Mouse (Mus musculus) kidney, embryonic 16.5 days (tissue): ENCODE results near the gene Smim4. TPM values are rescaled to one million over a fixed set of nuclear protein-coding genes. Genes with fewer than 3 reads are reported as not detected.

Source experiments
- ATAC-seq: fragments of 200-750 bp; cut with Nextera tagmentation; 2 replicates; pipeline ENCODE4 v1.8.0; 2017; ENCODE audit warnings: moderate TSS enrichment; ENCODE audit not compliant: low FRiP score, low TSS enrichment
- H3K27ac ChIP-seq: fragments of 300-500 bp; sonication (generic); 2 replicates; pipeline ENCODE4 v1.5.1; 2014; ENCODE audit warnings: low read length
- H3K27me3 ChIP-seq: fragments of 300-500 bp; sonication (generic); 2 replicates; pipeline ENCODE4 v1.6.1; 2014; ENCODE audit warnings: low read length, control low read depth, mixed read lengths; ENCODE audit not compliant: insufficient read depth
- H3K36me3 ChIP-seq: fragments of 300-500 bp; sonication (generic); 2 replicates; pipeline ENCODE4 v1.6.1; 2014; ENCODE audit warnings: low read length, control low read depth, mixed read lengths; ENCODE audit not compliant: insufficient read depth
- H3K4me1 ChIP-seq: fragments of 300-500 bp; sonication (generic); 2 replicates; pipeline ENCODE4 v1.6.1; 2014; ENCODE audit warnings: low read length, control low read depth, mixed read lengths; ENCODE audit not compliant: insufficient read depth
- H3K4me2 ChIP-seq: fragments of 300-500 bp; sonication (generic); replicated peaks from 2 replicates; pipeline ENCODE4 v1.6.1; 2014; ENCODE audit warnings: low read depth, low read length
- H3K4me3 ChIP-seq: fragments of 300-500 bp; sonication (generic); 2 replicates; pipeline ENCODE4 v1.5.1; 2014; ENCODE audit warnings: mild to moderate bottlenecking, low read length
- H3K9ac ChIP-seq: fragments of 300-500 bp; sonication (generic); replicated peaks from 2 replicates; pipeline ENCODE4 v1.6.1; 2014; ENCODE audit warnings: low read length
- H3K9me3 ChIP-seq: fragments of 300-500 bp; sonication (generic); 2 replicates; pipeline ENCODE4 v1.6.1; 2016; ENCODE audit warnings: low read length, control low read depth
- WGBS: fragments of 180-500 bp; shearing (Covaris S2); extraction: QIAGEN DNeasy Blood & Tissue Kit; methylation state at CpG from one replicate; pipeline ENCODE4 v1.1.7; 2014; 5-methylcytosine and 5-hydroxymethylcytosine counted together
- polyA plus RNA-seq: library from polyadenylated mRNA; unstranded; fragments of >200 nt; fragmentation: Nextera tagmentation; extraction: Ambion mirVana; gene quantifications from 2 replicates; pipeline ENCODE4 v1.2.1, GENCODE M21; 2015

The Smim4 gene
- polyA plus RNA-seq: 105 and 109 TPM in 2 replicates

- H3K27me3 ChIP-seq: no peaks in the 10 kb centered on the region
- H3K9me3 ChIP-seq: no peaks in the 10 kb centered on the region
- H3K4me2 ChIP-seq: peak within 1 kb of the TSS; percentile 91
- under 1% methylated on average over 33 of the region's 33 CpGs for WGBS
- peak; percentile 95 for ATAC-seq
- H3K27ac ChIP-seq: peak within 1 kb of the TSS; percentile 95
- H3K4me1 ChIP-seq: peaks cover 68% of the 10 kb centered on the region
- H3K4me3 ChIP-seq: peak within 1 kb of the TSS; percentile 88
- peak within 1 kb of the TSS; percentile 94 for H3K9ac ChIP-seq
- no peaks in the 10 kb centered on the region for H3K36me3 ChIP-seq
Observed at GRCm38 (mm10) chr14:31128826-31129219, at the start of gene Smim4. Gene Smim4, minus strand, starts transcription at chr14:31128956.

GRCm38 (mm10) chr14:31177715-31178114 is 49.0 kb upstream of the Smim4 start:
- H3K27ac ChIP-seq: no peak overlapping the region
- 0 out of 2 replicates have a peak, but pooled peaks cover under 1% of the 10 kb centered on the region for H3K4me1 ChIP-seq
- WGBS: 86% methylated on average over 5 of the region's 5 CpGs
- ATAC-seq: no peak
- H3K27me3 ChIP-seq: no peaks in the 10 kb centered on the region
- H3K9me3 ChIP-seq: no peaks in the 10 kb centered on the region
- H3K4me2 ChIP-seq: no peak overlapping the region
- no peak overlapping the region for H3K9ac ChIP-seq
- H3K4me3 ChIP-seq: no peak overlapping the region
- H3K36me3 ChIP-seq: peaks cover 96% of the 10 kb centered on the region

- WGBS: 81% methylated on average over 16 of the region's 16 CpGs
- H3K4me2 ChIP-seq: no peak overlapping the region
- no peak overlapping the region for H3K4me3 ChIP-seq
- H3K27me3 ChIP-seq: no peaks in the 10 kb centered on the region
- peaks cover 96% of the 10 kb centered on the region for H3K36me3 ChIP-seq
- no peaks in the 10 kb centered on the region for H3K4me1 ChIP-seq
- H3K9me3 ChIP-seq: no peaks in the 10 kb centered on the region
- no peak for ATAC-seq
- H3K27ac ChIP-seq: no peak overlapping the region
- no peak overlapping the region for H3K9ac ChIP-seq
Observed at GRCm38 (mm10) chr14:31177287-31177686, 48.5 kb upstream of the Smim4 start.

GRCm38 (mm10) chr14:31173537-31173936 is 44.8 kb upstream of the Smim4 start:
- no peaks in the 10 kb centered on the region for H3K27me3 ChIP-seq
- H3K9me3 ChIP-seq: no peaks in the 10 kb centered on the region
- H3K36me3 ChIP-seq: peaks cover 84% of the 10 kb centered on the region
- H3K4me2 ChIP-seq: no peak overlapping the region
- H3K27ac ChIP-seq: no peak overlapping the region
- H3K4me1 ChIP-seq: no peaks in the 10 kb centered on the region
- H3K4me3 ChIP-seq: no peak overlapping the region
- WGBS: 83% methylated on average over 7 of the region's 7 CpGs
- no peak for ATAC-seq
- H3K9ac ChIP-seq: no peak overlapping the region

GRCm38 (mm10) chr14:31172781-31173455 is 44.2 kb upstream of the Smim4 start:
- Histone ChIP-seq H3K9me3 (no peaks in the 10 kb centered on the region), H3K27me3 (no peaks in the 10 kb centered on the region), H3K4me2 (no peak overlapping the region), H3K9ac (no peak overlapping the region), H3K4me1 (no peaks in the 10 kb centered on the region), H3K36me3 (peaks cover 81% of the 10 kb centered on the region), H3K4me3 (no peak overlapping the region), H3K27ac (no peak overlapping the region; the same call in 1 of the 2 replicates)
- WGBS: 75% methylated on average over 18 of the region's 18 CpGs
- 0 out of 2 replicates have a peak, but pooled peaks have one; percentile 21 for ATAC-seq

GRCm38 (mm10) chr14:31171821-31172220 is 43.1 kb upstream of the Smim4 start:
- H3K36me3 ChIP-seq: peaks cover 70% of the 10 kb centered on the region
- H3K4me3 ChIP-seq: no peak overlapping the region
- H3K27me3 ChIP-seq: no peaks in the 10 kb centered on the region
- no peak overlapping the region for H3K4me2 ChIP-seq
- ATAC-seq: no peak
- H3K9me3 ChIP-seq: no peaks in the 10 kb centered on the region
- 96% methylated on average over 15 of the region's 15 CpGs for WGBS
- peaks cover 2% of the 10 kb centered on the region for H3K4me1 ChIP-seq
- H3K9ac ChIP-seq: no peak overlapping the region
- H3K27ac ChIP-seq: no peak overlapping the region

- Histone ChIP-seq H3K4me3 (no peak overlapping the region), H3K4me2 (no peak overlapping the region), H3K27ac (no peak overlapping the region), H3K9ac (no peak overlapping the region), H3K4me1 (peaks cover 6% of the 10 kb centered on the region), H3K27me3 (no peaks in the 10 kb centered on the region), H3K9me3 (no peaks in the 10 kb centered on the region), H3K36me3 (peaks cover 66% of the 10 kb centered on the region)
- 91% methylated on average over 11 of the region's 11 CpGs for WGBS
- ATAC-seq: no peak
Observed at GRCm38 (mm10) chr14:31171386-31171785, 42.6 kb upstream of the Smim4 start.

- WGBS: 87% methylated on average over 13 of the region's 13 CpGs
- no peak for ATAC-seq
Observed at GRCm38 (mm10) chr14:31170963-31171362, 42.2 kb upstream of the Smim4 start.

GRCm38 (mm10) chr14:31169508-31169907 is 40.8 kb upstream of the Smim4 start:
- 71% methylated on average over 6 of the region's 6 CpGs for WGBS
- Histone ChIP-seq H3K4me1 (peaks cover 21% of the 10 kb centered on the region), H3K36me3 (peaks cover 47% of the 10 kb centered on the region), H3K27me3 (no peaks in the 10 kb centered on the region), H3K9ac (no peak overlapping the region), H3K4me3 (no peak overlapping the region), H3K27ac (no peak overlapping the region), H3K4me2 (no peak overlapping the region), H3K9me3 (no peaks in the 10 kb centered on the region)
- no peak for ATAC-seq

More at GRCm38 (mm10) chr14:31170963-31171362, 42.2 kb upstream of the Smim4 start:
- peaks cover 62% of the 10 kb centered on the region for H3K36me3 ChIP-seq
- no peak overlapping the region for H3K9ac ChIP-seq
- no peaks in the 10 kb centered on the region for H3K27me3 ChIP-seq
- H3K4me2 ChIP-seq: no peak overlapping the region
- H3K27ac ChIP-seq: no peak overlapping the region
- H3K9me3 ChIP-seq: no peaks in the 10 kb centered on the region
- H3K4me3 ChIP-seq: no peak overlapping the region
- H3K4me1 ChIP-seq: peaks cover 10% of the 10 kb centered on the region

GRCm38 (mm10) chr14:31168425-31168824 is 39.7 kb upstream of the Smim4 start, which contains the start of gene Stab1:
Gene Stab1, minus strand, starts transcription at chr14:31168641.
- Histone ChIP-seq H3K27me3 (no peaks in the 10 kb centered on the region), H3K4me1 (peaks cover 21% of the 10 kb centered on the region), H3K4me3 (peak within 1 kb of the TSS; percentile 29), H3K4me2 (peak within 1 kb of the TSS; percentile 44), H3K9me3 (no peaks in the 10 kb centered on the region), H3K36me3 (peaks cover 36% of the 10 kb centered on the region), H3K9ac (peak within 1 kb of the TSS; percentile 40; the same call in 1 of the 2 replicates), H3K27ac (0 out of 2 replicates have a peak within 1 kb of the TSS, but pooled peaks have one; percentile 19)
- ATAC-seq: no peak
- 21% methylated on average over 10 of the region's 10 CpGs for WGBS
